Mouse (Mus musculus): ENCODE data around the gene Map2k5. TPM values are rescaled to one million over a fixed set of nuclear protein-coding genes. Genes with fewer than 3 reads are reported as not detected.

Gene Map2k5
- polyA plus RNA-seq, 1 experiment = 109 TPM

GRCm38 (mm10) chr9:63138481-63138967 is 239.2 kb downstream of the Map2k5 start:
- TF ChIP-seq CTCF (IDR thresholded peaks at IDR 0.05; ENCODE audit: borderline replicate concordance, control insufficient read depth, extremely low read depth, insufficient read depth, low read length, poor library complexity) (no peak), POLR2A (IDR thresholded peaks at IDR 0.05; ENCODE audit: control insufficient read depth, extremely low read depth, insufficient read depth, low read length, poor library complexity) (no peak)
- peaks cover 30% of the 10 kb centered on the region for H3K4me1 ChIP-seq (replicated peaks; ENCODE audit: control insufficient read depth, insufficient read depth, low read length)
- no peaks in the 10 kb centered on the region for H3K36me3 ChIP-seq (ENCODE audit: control insufficient read depth, insufficient read depth, low read length)
- no peak overlapping the region for H3K27ac ChIP-seq (ENCODE audit: control insufficient read depth, insufficient read depth, low read length)
- WGBS = 5% methylated on average over 31 of the region's 31 CpGs
- H3K4me3 ChIP-seq (ENCODE audit: control insufficient read depth, insufficient read depth, low read length) = no peak overlapping the region
- DNase-seq = no peak
- peaks cover 43% of the 10 kb centered on the region for H3K27me3 ChIP-seq (ENCODE audit: control insufficient read depth, insufficient read depth, low read length)

GRCm38 (mm10) chr9:63137615-63137915 is 240.1 kb downstream of the Map2k5 start:
- peaks cover 39% of the 10 kb centered on the region for H3K27me3 ChIP-seq (ENCODE audit: control insufficient read depth, insufficient read depth, low read length)
- H3K4me1 ChIP-seq (replicated peaks; ENCODE audit: control insufficient read depth, insufficient read depth, low read length) = peaks cover 22% of the 10 kb centered on the region
- no peaks in the 10 kb centered on the region for H3K36me3 ChIP-seq (ENCODE audit: control insufficient read depth, insufficient read depth, low read length)
- H3K27ac ChIP-seq (ENCODE audit: control insufficient read depth, insufficient read depth, low read length) = no peak overlapping the region
- TF ChIP-seq POLR2A (IDR thresholded peaks at IDR 0.05; ENCODE audit: control insufficient read depth, extremely low read depth, insufficient read depth, low read length, poor library complexity) = no peak
- no peak for TF ChIP-seq CTCF (IDR thresholded peaks at IDR 0.05; ENCODE audit: borderline replicate concordance, control insufficient read depth, extremely low read depth, insufficient read depth, low read length, poor library complexity)
- 5% methylated on average over 6 of the region's 6 CpGs for WGBS
- H3K4me3 ChIP-seq (ENCODE audit: control insufficient read depth, insufficient read depth, low read length) = no peak overlapping the region
- no peak for DNase-seq

- 11% methylated on average over 19 of the region's 19 CpGs for WGBS
Observed at GRCm38 (mm10) chr9:63136756-63137614, 240.7 kb downstream of the Map2k5 start.

GRCm38 (mm10) chr9:63136241-63136640 is 241.5 kb downstream of the Map2k5 start:
- Histone ChIP-seq H3K4me3 (ENCODE audit: control insufficient read depth, insufficient read depth, low read length) (no peak overlapping the region), H3K36me3 (ENCODE audit: control insufficient read depth, insufficient read depth, low read length) (no peaks in the 10 kb centered on the region), H3K27me3 (ENCODE audit: control insufficient read depth, insufficient read depth, low read length) (peaks cover 32% of the 10 kb centered on the region), H3K27ac (ENCODE audit: control insufficient read depth, insufficient read depth, low read length) (no peak overlapping the region), H3K4me1 (replicated peaks; ENCODE audit: control insufficient read depth, insufficient read depth, low read length) (peaks cover 20% of the 10 kb centered on the region)
- WGBS = 9% methylated on average over 8 of the region's 8 CpGs
- no peak for TF ChIP-seq POLR2A (IDR thresholded peaks at IDR 0.05; ENCODE audit: control insufficient read depth, extremely low read depth, insufficient read depth, low read length, poor library complexity)
- no peak for DNase-seq

More at GRCm38 (mm10) chr9:63136756-63137614, 240.7 kb downstream of the Map2k5 start:
- H3K36me3 ChIP-seq (ENCODE audit: control insufficient read depth, insufficient read depth, low read length) = no peaks in the 10 kb centered on the region
- no peak for DNase-seq
- TF ChIP-seq CTCF (IDR thresholded peaks at IDR 0.05; ENCODE audit: borderline replicate concordance, control insufficient read depth, extremely low read depth, insufficient read depth, low read length, poor library complexity) (no peak), POLR2A (IDR thresholded peaks at IDR 0.05; ENCODE audit: control insufficient read depth, extremely low read depth, insufficient read depth, low read length, poor library complexity) (no peak)
- H3K4me3 ChIP-seq (ENCODE audit: control insufficient read depth, insufficient read depth, low read length) = no peak overlapping the region
- no peak overlapping the region for H3K27ac ChIP-seq (ENCODE audit: control insufficient read depth, insufficient read depth, low read length)
- H3K4me1 ChIP-seq (replicated peaks; ENCODE audit: control insufficient read depth, insufficient read depth, low read length) = peaks cover 18% of the 10 kb centered on the region
- peaks cover 37% of the 10 kb centered on the region for H3K27me3 ChIP-seq (ENCODE audit: control insufficient read depth, insufficient read depth, low read length)

- peak overlapping the region; percentile 22 for H3K4me3 ChIP-seq (ENCODE audit: control insufficient read depth, insufficient read depth, low read length)
- peaks cover 20% of the 10 kb centered on the region for H3K4me1 ChIP-seq (replicated peaks; ENCODE audit: control insufficient read depth, insufficient read depth, low read length)
- WGBS = under 1% methylated on average over 16 of the region's 16 CpGs
- no peak overlapping the region for H3K27ac ChIP-seq (ENCODE audit: control insufficient read depth, insufficient read depth, low read length)
- H3K27me3 ChIP-seq (ENCODE audit: control insufficient read depth, insufficient read depth, low read length) = peaks cover 28% of the 10 kb centered on the region
- peak; percentile 56 for DNase-seq
- TF ChIP-seq CTCF (IDR thresholded peaks at IDR 0.05; ENCODE audit: borderline replicate concordance, control insufficient read depth, extremely low read depth, insufficient read depth, low read length, poor library complexity) (peak; percentile 63; the same call in 1 of the 2 replicates), POLR2A (IDR thresholded peaks at IDR 0.05; ENCODE audit: control insufficient read depth, extremely low read depth, insufficient read depth, low read length, poor library complexity) (no peak)
- no peaks in the 10 kb centered on the region for H3K36me3 ChIP-seq (ENCODE audit: control insufficient read depth, insufficient read depth, low read length)
Observed at GRCm38 (mm10) chr9:63135801-63136200, 241.9 kb downstream of the Map2k5 start.

- no peak for DNase-seq
- Histone ChIP-seq H3K36me3 (ENCODE audit: control insufficient read depth, insufficient read depth, low read length) (no peaks in the 10 kb centered on the region), H3K27me3 (ENCODE audit: control insufficient read depth, insufficient read depth, low read length) (peaks cover 26% of the 10 kb centered on the region), H3K27ac (ENCODE audit: control insufficient read depth, insufficient read depth, low read length) (no peak overlapping the region), H3K4me1 (replicated peaks; ENCODE audit: control insufficient read depth, insufficient read depth, low read length) (peaks cover 20% of the 10 kb centered on the region), H3K4me3 (ENCODE audit: control insufficient read depth, insufficient read depth, low read length) (peak overlapping the region; percentile 22)
- 4% methylated on average over 11 of the region's 11 CpGs for WGBS
- no peak for TF ChIP-seq POLR2A (IDR thresholded peaks at IDR 0.05; ENCODE audit: control insufficient read depth, extremely low read depth, insufficient read depth, low read length, poor library complexity)
- TF ChIP-seq CTCF (IDR thresholded peaks at IDR 0.05; ENCODE audit: borderline replicate concordance, control insufficient read depth, extremely low read depth, insufficient read depth, low read length, poor library complexity) = no peak
Observed at GRCm38 (mm10) chr9:63135356-63135755, 242.3 kb downstream of the Map2k5 start.

Measured in thymus, adult 2 months (tissue).